Mouse (Mus musculus): ENCODE data around the gene Ap2a2.
"Not testable (repeated sequence)": the region's sequence is repeated elsewhere in the genome, so short reads cannot be mapped to it uniquely, and the experiment has no call there.

Gene Ap2a2

DNA sequence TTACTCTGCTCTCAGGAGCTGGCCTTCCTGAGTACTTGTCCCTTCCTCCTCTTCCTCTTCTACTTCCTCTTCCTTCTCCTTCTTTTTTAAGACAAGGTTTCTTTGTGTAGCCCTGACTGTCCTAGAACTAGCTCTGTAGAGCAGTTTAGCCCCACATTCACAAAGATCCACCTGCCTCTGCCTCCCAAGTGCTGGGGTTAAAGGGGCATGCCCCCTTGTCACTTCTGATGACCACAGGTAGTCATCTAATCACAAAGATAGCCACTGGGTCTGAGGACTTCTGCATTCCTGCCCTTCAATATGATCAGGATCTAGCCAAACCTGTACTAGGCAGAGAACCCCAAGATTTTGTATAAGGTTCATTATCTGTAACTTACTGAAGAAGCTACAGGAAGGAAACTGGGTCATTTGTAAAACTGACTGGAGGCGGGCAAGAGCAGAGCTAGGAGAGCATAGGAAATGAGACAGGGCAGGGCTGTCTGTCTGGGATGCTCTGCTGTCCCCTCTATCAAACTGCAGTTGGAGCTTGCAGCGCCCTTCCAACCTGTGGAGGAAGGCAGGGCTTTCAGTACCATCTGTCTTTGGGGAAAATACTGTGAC lies 2.1 kb upstream of the Ap2a2 start:
- DNase-seq (ENCODE audit: low read depth, low spot score), result no peak

DNA sequence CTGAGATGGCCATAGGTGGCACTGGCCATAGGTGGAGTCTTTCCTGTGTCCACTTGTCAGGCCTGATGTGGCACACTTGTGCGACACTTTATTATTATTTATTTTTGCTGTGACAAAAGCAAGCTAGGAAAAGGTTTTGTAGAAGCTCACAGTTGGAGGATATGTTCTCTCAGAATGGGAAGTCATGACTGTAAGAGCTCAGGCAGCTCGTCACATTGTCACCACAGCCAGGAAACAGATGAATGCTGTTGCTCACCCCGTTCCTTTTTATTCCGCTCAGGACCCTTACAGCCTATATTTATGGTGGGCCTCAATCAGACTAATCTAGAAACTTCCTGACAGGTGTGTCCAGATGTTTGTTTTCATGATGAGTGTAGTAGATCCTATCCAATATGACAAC lies 1.5 kb upstream of the Ap2a2 start:
- no peak for DNase-seq (ENCODE audit: low read depth, low spot score)

DNA sequence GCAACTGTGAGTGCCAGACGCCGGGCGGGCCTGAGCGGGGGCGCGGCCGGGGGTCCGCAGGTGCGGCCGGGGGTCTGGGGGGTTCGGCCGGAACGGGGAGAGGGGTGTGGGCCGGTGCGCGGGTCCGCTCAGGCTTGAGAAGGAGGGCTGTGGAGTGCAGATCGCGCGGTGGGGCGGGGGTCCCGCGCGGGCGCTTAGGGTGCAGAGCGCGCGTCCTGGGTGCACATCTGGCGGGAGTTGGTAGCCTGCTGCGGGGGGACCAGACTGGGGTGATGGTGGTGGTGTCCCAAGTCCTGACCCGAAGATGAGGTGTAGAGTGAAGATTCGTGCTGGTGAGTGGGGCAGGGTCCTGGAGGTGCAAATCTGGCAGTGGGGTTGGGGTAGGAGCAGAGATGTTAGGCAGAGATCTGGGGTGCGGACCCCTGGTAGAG lies 463 bp downstream of the Ap2a2 start:
- DNase-seq (ENCODE audit: low read depth, low spot score), result no peak

DNA sequence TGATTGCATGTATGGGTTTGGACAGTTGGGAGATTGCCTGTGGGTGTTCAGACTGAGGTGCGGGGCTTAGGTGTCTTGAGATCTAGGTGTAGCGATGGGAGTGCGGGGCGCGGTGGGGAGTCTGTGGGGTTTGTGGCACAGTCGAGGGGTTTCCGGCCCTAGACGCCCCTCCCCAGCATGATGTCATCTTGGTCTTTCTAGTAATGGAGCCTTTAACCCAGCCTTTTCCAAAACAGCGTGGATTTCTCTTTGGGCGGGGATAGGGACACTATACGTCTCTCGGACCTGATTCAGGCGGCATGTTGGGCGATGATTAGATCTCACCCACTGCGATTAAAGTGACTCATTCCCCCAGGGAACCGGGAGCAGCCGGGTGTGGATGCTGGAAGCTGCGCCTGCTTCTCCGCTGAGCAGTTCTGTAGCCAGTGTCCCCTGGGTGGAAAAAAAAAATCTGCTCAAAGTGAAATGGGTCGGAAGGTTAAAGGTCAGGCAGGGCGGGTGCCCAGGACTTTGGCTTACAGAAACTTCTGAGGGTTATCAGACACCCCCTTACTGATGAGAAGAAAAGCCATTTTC lies 967 bp downstream of the Ap2a2 start:
- DNase-seq (ENCODE audit: low read depth, low spot score), result peak; percentile 39

DNA sequence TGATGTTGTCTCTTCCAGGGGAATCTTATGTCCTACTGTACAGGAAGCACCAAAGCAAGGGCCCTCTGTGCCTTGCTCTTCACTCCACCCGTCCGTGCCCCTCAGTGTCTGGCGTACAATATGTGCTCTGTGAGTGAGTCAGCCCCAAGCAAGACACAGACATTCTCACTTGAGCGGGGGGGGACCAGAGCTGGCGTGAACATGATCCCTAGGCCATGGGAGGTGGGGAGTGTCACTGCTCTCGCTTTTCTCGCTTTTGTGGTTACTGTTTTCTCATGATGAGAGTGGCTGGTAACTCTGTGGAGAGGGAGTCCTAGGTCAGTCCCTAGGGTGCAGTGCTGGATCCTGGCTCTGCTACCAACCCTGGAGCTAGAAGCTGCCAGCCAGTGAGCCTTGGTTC lies 2.6 kb downstream of the Ap2a2 start:
- DNase-seq (ENCODE audit: low read depth, low spot score), result no peak

DNA sequence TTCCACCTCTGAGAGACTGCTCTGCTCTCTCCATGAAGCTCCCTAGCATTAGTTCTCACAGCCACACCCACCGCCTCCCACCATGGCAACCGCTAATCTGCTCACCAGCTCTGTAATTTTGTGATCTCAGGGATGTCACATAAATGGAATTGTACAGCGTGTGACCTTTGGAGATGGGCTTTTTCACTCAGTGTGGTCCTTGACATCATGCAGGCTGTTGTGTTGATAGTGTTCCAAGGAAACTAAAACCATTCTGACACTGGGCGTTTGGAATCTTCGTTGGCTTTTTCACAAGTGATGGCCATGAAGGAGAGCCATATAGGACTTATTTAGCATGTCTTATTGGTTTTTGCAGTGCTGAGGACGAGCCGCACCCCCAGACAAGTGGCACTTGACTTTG lies 4.6 kb downstream of the Ap2a2 start:
- no peak for DNase-seq (ENCODE audit: low read depth, low spot score)

DNA sequence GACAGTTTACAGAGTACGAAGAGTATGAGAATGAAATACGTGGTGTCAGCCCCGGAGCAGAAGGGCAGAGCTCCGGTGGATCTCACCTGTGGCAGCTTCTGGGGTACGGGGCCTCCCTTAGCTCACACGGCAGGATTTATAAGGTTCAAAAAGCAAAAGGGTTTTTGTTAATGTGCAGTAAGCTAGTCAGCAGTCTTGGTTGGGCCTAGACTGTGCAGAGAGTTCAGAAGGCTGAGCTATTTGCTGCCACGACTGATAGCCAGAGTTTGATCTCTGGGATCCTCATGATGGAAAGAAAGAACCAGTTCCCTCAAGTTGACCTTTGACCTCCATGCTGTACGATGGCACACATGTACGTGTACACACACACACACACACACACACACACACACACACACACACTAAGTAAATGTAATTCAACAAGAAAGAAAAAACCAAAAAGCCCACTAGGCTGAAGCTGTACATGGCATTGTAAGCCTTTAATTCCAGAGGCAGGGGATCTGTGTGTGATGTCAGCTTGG lies 7.4 kb downstream of the Ap2a2 start:
- DNase-seq (ENCODE audit: low read depth, low spot score), result no peak

DNA sequence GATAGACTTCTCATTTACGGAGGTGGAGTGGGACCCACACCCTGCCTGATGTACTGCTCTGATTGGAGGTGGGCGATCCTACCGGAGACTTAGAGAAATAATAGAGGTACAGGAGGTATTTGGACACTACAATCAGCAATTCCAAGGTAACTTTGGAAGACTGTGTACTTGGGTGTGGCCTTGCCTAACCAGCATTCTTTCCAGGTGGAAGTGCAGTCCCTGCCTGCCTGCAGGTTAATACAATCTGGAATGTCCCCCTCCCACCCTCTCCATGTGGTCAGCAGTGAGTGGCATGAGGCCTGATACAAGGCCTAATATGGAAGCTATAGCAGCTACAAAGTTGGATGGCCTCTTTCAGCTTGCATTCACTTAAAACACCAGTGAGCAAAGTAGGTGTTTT lies 7.9 kb downstream of the Ap2a2 start:
- no peak for DNase-seq (ENCODE audit: low read depth, low spot score)

DNA sequence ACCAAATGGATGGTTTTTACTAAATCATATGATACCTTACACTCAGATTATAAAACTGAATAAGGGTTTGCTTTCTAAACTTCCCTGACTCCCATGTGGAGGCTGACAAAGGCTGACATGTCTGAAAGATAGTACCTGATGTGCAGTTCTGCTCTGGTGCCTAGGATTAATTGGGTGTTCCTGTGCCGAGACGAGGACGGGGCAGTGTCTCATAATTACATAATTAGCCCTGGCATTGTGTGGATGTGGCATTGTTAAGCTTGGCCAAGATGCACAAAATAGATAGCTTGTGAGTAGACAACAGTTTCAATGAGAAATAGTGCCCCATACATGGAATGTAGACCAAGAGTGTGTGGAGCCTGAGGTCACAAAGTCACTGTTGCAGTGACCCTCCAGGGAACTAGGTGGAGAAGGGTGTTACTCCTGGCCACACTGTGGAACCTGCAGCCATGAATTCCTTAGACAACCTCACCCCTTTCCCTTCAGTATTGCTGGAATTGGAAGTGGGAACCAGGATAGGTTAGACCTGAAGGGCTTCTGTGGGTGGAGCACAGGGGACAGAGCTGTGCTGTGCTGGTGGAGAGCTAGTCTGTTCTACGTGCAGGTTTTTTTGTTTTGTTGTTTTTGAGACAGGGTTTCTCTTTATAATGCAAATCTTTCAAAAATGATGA lies 8.8 kb downstream of the Ap2a2 start:
- no peak for DNase-seq (ENCODE audit: low read depth, low spot score)

DNA sequence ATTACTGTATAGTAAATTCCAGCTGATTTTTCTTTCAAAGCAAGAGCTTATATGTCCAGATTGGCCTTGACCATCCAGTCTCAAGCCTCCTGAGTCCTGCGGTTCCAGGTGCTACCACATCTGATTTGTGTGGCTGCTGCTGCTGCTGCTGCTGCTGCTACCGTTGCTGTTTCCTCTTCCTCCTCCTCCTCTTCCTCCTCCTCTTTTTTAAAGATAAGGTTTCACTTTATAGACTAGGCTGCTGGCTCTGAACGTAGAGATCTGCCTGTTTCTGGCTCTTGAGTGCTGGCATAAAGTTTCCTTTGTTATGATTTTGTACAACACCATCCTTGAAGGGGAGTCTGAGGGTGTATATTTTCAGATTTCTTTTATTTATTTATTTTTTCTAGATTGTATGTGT lies 12.1 kb downstream of the Ap2a2 start:
- no peak for DNase-seq (ENCODE audit: low read depth, low spot score)

DNA sequence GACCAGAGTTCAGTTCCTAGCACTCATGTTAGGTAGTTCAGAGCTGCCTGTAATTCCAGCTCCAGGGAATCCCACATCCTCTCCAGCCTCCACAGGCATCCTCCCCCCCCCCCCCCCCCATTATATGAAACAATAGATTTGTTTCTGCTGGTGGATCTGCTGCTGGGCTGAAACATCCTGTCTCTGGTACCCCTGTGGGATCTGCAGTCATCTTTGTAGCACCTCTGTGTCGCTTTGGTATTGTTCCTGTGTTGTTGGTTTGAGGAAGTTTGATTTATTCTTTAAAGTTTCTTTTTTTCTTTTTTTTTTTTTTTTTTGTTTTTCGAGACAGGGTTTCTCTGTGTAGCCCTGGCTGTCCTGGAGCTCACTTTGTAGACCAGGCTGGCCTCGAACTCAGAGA lies 13.5 kb downstream of the Ap2a2 start:
- DNase-seq (ENCODE audit: low read depth, low spot score), result no peak

DNA sequence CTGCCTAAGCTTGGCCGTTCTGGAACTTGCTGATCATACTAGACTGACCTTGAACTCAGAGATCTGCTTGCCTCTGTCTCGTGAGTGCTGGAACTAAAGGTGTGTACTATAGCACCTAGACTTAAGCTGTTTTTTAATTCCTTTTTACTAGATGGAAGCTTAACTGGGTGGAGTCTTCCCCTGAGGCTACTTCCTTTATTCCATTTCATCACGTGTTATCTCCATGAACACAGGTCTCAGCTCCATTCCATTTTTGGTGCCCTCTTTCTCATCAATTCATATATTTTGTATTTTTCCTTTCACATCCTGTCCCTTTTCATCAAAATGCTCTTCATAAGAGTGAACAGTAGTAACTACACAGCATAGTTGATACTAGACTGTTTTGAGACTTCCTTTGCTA lies 15.8 kb downstream of the Ap2a2 start:
- DNase-seq (ENCODE audit: low read depth, low spot score), result no peak

DNA sequence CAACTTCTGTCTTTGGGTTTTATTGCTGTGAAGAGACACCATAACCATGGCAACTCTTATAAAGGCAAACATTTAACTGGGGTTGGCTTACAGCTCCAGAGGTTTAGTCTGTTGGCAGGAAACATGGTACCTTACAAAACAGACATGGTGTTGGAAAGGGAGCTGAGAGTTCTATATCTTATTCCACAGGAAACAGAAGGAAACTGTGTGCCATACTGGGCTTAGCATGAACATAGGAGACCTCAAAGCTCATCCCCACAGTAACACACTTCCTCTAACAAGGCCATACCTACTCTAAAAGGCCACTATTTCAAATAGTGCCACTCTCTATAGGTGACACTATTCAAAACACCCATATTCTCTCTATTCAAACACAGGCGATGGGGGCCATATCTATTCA lies 16.5 kb downstream of the Ap2a2 start:
- DNase-seq (ENCODE audit: low read depth, low spot score), result no peak

DNA sequence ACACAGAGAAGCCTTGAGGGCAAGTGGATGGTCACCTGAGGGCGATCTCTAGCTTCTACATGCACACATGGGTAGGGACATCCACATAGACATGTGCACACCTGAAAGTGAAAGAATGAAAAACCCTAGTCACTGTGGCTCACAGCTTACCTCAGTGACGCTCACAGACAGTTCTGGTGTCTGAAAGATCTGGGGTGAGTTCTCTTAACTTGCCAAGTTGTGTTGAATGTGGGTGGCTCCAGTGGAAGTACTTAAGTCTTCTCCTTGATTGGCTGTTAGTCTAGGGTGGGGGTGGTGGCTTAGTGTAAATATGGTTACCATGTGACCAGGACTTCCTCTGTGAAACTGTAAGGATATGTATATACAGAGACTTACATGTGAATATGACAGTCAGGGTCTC lies 17.0 kb downstream of the Ap2a2 start:
- DNase-seq (ENCODE audit: low read depth, low spot score), result no peak

DNA sequence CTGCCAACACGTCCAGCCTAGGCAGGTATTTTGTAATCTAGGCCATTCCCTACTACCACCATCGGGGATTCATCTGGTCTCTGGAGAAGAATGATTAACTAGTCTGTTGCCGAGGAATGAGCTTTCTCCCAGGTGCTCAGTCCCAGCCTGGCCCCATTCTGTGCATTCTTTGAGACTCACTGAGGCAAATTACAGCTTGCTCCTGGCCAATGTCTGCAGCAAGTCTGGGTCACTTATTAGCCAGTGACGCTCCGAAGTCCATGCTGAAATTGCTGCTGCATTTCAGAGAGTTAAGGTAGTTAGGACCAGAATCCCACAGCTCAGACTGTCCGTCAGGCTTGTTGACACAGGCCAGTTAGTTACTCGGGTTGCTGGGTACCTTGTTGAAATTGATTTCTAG lies 19.4 kb downstream of the Ap2a2 start:
- DNase-seq (ENCODE audit: low read depth, low spot score), result no peak

DNA sequence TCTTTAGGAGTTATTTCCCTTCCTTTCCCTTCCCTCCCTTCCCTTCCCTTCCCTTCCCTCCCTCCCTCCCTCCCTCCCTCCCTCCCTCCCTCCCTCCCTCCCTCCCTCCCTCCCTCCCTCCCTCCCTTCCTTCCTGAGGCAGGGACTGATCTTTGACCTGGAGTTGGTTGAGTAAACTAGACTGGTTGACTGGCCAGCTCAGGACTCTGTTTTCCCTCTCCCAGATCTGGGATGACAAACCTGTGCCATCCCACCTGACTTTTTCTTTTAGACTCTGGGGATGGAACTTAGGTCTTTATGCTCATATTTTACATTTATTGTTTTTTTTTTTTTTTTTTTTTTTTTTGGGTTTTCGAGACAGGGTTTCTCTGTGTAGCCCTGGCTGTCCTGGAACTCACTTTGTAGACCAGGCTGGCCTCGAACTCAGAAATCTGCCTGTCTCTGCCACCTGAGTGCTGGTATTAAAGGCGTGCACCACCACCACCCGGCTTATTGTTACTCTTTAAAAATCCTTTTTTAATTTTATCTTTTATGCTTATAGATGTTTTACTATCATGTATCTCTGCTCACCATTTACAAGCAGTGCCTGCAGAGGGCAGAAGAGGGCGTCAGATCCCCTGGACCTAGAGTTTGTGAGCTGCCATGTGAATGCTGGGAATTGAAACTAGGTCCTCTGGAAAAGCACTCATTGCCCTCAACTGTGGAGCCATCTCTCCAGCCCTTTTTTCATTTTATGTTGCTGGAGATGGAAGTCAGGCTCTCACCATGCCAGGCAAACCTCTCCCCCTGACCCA lies 22.3 kb downstream of the Ap2a2 start:
- DNase-seq (ENCODE audit: low read depth, low spot score), result no peak

DNA sequence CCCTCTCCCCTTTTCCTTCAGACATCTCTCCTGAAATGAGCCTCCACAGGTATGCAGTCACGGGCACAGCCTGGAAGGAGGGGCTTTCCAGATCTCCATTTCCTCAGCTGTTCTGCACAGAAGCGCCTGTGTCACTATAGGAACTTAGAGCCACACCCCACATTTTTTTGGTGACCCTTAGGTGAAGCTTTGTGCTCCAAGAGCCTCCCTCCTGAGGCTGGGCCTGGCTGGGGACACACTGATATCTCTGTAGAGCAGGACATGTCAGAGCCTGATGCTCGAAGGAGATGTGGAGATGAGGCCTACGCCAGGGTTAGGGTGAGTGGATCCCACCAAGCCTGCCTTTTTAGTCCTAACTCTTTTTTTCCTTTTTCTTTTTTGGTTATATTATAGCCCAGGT lies 23.3 kb downstream of the Ap2a2 start:
- peak; percentile 14 for DNase-seq (ENCODE audit: low read depth, low spot score)

DNA sequence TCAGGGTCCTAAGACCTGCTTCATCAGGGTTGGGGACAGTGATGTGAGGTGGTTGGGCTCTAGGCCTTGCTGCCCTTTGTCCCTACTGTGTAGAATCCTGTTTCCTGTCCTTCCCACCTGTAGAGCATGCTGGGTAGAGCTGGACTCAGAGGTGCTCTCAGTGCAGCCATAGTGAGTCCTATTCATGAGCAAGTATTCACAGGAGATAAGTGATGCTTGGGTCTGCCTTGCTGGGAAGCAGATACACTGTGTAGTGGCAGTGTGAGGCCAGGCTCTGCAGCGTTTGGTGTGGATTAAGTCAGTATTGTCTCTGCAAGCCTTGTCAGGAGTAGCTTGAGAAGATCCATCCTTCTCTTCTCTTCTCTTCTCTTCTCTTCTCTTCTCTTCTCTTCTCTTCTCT lies 23.9 kb downstream of the Ap2a2 start:
- DNase-seq (ENCODE audit: low read depth, low spot score), result no peak

DNA sequence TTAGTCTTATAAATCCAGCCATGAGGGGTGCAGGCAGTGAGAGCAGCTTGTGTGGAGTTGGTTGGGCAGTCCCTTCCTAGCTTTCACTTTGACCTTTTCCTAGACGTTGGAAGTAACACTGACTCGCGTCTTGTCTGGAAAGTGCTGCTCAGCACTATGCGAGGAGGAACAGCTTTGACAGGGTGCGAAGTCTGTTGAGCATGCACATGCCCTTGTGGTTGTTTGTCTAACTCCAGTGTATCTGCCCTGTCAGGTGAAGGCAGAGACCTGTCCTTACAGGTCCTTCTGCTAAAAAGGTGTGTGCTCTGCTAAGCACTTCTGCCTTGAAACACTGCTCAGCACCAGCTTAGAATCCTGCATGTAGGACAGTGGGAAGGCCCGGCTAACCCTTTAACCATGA lies 26.9 kb downstream of the Ap2a2 start:
- DNase-seq (ENCODE audit: low read depth, low spot score), result no peak

DNA sequence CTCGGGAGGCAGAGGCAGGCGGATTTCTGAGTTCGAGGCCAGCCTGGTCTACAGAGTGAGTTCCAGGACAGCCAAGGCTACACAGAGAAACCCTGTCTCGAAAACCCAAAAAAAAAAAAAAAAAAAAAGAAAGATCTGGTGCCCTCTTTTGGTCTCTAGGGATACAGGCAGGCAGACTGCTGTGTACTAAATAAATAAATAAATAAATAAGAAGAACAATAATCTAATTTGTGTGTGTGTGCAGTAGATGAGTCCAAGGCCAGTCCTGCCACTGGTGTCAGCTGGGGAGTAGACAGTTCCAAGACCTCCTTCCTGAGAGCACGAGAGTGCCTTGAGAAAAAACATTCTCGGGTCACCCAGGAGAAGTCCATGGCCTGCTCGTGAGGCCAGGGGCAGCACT lies 28.3 kb downstream of the Ap2a2 start:
- not testable (repeated sequence) for DNase-seq (ENCODE audit: low read depth, low spot score)

DNA sequence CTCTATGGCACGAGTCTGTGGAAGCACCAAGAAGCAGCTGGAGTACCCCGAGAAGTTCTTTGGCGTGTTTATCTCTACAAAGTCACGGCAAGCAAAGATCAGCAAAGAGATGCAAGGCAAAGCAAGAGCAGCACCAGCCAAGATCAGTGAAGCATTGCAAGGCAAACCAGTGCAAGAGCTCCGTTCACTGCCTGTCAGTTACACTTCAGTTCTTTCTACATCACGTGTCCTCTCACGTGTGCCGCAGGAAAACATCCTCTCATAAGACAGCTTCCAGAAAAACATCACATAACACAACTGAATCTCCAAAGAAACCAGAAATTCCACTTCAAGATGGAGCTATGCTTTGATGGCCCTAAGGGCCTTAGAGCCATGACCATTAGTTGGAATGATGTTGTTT lies 29.0 kb downstream of the Ap2a2 start:
- no peak for DNase-seq (ENCODE audit: low read depth, low spot score)

DNA sequence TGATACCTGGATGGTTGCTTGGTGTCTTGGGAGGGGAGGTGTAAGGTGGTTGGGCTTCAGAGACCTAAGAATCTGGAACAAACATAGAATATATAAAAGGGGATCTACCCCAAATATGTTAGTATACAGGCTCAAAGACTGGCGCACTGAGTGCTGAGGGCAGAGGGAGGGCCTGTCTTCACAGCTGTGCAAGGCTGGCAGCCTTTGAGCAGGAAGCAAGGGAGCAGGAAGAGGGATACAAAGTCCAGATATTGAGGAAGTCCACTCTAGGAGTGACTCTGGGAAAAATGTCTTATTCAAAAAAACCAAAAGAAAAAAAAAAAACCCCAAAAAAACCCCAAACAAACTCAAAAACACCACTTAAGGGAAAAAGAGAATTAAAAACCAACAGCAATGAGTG lies 30.1 kb downstream of the Ap2a2 start:
- no peak for DNase-seq (ENCODE audit: low read depth, low spot score)

DNA sequence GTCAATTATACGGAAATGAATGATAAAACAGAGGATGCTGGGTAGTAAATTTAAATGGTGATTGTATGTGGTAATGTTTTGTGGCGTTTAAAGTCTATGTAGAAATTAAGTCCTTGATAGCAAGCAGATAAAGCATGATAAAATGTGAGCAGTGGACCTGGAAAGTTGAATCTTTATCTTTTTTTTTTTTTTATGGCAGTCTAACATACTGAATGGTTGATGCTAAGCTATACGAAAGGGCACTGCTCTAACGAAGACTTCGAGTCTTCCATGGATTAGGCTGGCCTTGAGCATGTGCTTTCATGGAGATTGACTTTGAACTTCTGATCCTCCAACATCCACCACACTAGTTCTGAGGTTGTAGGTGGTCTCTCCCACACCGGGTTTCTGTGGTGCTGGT lies 31.1 kb downstream of the Ap2a2 start:
- DNase-seq (ENCODE audit: low read depth, low spot score), result no peak

Measured in embryo, embryonic 11.5 days (tissue).